Mouse (Mus musculus) ES-Bruce4 (cell line): ENCODE data around the gene Dgcr8. TPM values are rescaled to one million over a fixed set of nuclear protein-coding genes. Genes with fewer than 3 reads are reported as not detected.

Experiments used
- H3K27ac ChIP-seq: 2 replicates; pipeline ENCODE4 v1.5.1; 2012; ENCODE audit warnings: low read length, inconsistent platforms; ENCODE audit not compliant: insufficient read depth
- H3K27me3 ChIP-seq: 2 replicates; pipeline ENCODE4 v1.6.1; 2012; ENCODE audit warnings: mild to moderate bottlenecking, low read length, inconsistent platforms; ENCODE audit not compliant: control insufficient read depth, poor library complexity, insufficient read depth, severe bottlenecking
- H3K36me3 ChIP-seq: 2 replicates; pipeline ENCODE4 v1.6.1; 2012; ENCODE audit warnings: inconsistent platforms, mild to moderate bottlenecking, low read length, moderate library complexity; ENCODE audit not compliant: control insufficient read depth, poor library complexity, insufficient read depth, severe bottlenecking
- H3K4me1 ChIP-seq: one replicate; pipeline ENCODE4 v1.8.1; 2011; ENCODE audit warnings: low read length; ENCODE audit not compliant: control insufficient read depth, insufficient read depth
- H3K4me3 ChIP-seq: 2 replicates; pipeline ENCODE4 v1.5.1; 2011; ENCODE audit warnings: low read depth, mild to moderate bottlenecking, low read length
- H3K9ac ChIP-seq: 2 replicates; pipeline ENCODE4 v1.6.1; 2012; ENCODE audit warnings: low read depth, mild to moderate bottlenecking, inconsistent platforms; ENCODE audit not compliant: poor library complexity, severe bottlenecking
- H3K9me3 ChIP-seq: replicated peaks from 2 replicates; pipeline ENCODE4 v1.6.1; 2012; ENCODE audit warnings: mild to moderate bottlenecking, low read length, inconsistent platforms; ENCODE audit not compliant: control insufficient read depth, poor library complexity, insufficient read depth, severe bottlenecking
- CTCF ChIP-seq: IDR thresholded peaks from one replicate; pipeline ENCODE4 v1.8.1; 2011; ENCODE audit warnings: low read depth, low read length
- EP300 ChIP-seq: IDR thresholded peaks from 2 replicates; pipeline ENCODE4 v1.6.1; 2011; ENCODE audit warnings: low read depth, low read length; ENCODE audit not compliant: insufficient read depth
- POLR2A ChIP-seq: IDR thresholded peaks from one replicate; pipeline ENCODE4 v1.8.1; 2011; ENCODE audit warnings: low read length; ENCODE audit not compliant: insufficient read depth
- polyA plus RNA-seq: library from polyadenylated mRNA; stranded (reverse); fragments of >200 nt; gene quantifications from 2 replicates; pipeline ENCODE4 v1.2.4, GENCODE M21; 2011; ENCODE audit warnings: low read depth; ENCODE audit not compliant: missing spikeins, insufficient read depth, insufficient read length

Dgcr8 gene
- polyA plus RNA-seq, 1 experiment = 82.7 TPM

GRCm38 (mm10) chr16:18220001-18220400 is 69.0 kb downstream of the Dgcr8 start:
- H3K9ac ChIP-seq = no peak overlapping the region
- H3K9me3 ChIP-seq = no peaks in the 10 kb centered on the region
- H3K36me3 ChIP-seq = no peaks in the 10 kb centered on the region
- H3K27me3 ChIP-seq = no peaks in the 10 kb centered on the region
- no peaks in the 10 kb centered on the region for H3K4me1 ChIP-seq
- no peak overlapping the region for H3K27ac ChIP-seq
- no peak overlapping the region for H3K4me3 ChIP-seq
- TF ChIP-seq CTCF (no peak), POLR2A (no peak), EP300 (no peak)

GRCm38 (mm10) chr16:18218580-18218996 is 70.5 kb downstream of the Dgcr8 start:
- Histone ChIP-seq H3K9ac (no peak overlapping the region), H3K27ac (no peak overlapping the region), H3K4me1 (no peaks in the 10 kb centered on the region), H3K4me3 (no peak overlapping the region), H3K27me3 (no peaks in the 10 kb centered on the region), H3K9me3 (no peaks in the 10 kb centered on the region), H3K36me3 (no peaks in the 10 kb centered on the region)
- TF ChIP-seq CTCF = no peak
- TF ChIP-seq EP300 = no peak
- TF ChIP-seq POLR2A = no peak

DNA sequence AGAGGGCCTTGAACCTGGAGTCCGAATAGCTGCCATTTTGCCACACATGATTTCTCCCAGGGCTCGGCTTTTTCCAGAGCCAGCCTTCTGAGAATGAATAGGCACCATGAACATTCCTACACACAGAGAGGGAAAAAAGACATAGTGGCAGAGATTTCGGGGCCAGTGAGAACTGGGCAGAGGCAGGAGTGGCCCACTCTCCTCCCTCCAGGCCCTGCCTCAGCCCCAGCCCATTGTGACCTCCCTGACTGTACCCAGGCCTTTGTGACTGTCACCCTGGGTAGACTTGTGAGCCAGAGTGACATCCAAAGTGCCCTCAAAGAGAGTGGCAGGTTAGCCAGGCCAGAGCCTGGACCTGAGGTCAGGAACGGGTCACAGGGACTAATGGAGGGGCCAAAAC is 71.5 kb downstream of the Dgcr8 start, which contains the start of gene Ccdc188:
Gene Ccdc188, plus strand, starts transcription at position 301 of the 400 bp plus-strand sequence.
- H3K4me1 ChIP-seq = no peaks in the 10 kb centered on the region
- H3K9ac ChIP-seq = no peak within 1 kb of the TSS
- no peak within 1 kb of the TSS for H3K4me3 ChIP-seq
- H3K27me3 ChIP-seq = no peaks in the 10 kb centered on the region
- H3K9me3 ChIP-seq = no peaks in the 10 kb centered on the region
- no peak within 1 kb of the TSS for H3K27ac ChIP-seq
- TF ChIP-seq EP300 (no peak), CTCF (no peak), POLR2A (no peak)
- H3K36me3 ChIP-seq = no peaks in the 10 kb centered on the region

DNA sequence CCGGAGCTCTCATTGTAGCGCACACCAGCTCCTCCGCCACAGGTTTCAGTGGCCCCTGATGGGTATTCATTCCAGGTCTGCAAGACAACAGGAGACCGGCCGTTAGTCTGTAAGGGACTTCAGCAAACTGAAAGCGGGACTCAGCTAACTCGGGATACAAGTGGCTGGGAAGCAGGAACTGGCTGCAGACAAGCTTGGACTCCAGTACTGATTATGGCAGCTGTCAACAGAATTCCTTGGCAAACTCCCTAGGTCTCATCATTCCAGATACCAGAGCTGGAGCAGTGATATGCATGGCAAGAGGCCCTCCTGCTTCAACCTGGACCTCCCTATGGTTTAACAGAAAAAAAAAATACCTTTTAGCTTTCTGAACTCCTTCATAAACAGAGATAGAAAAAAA is 74.2 kb downstream of the Dgcr8 start:
- no peak overlapping the region for H3K27ac ChIP-seq

DNA sequence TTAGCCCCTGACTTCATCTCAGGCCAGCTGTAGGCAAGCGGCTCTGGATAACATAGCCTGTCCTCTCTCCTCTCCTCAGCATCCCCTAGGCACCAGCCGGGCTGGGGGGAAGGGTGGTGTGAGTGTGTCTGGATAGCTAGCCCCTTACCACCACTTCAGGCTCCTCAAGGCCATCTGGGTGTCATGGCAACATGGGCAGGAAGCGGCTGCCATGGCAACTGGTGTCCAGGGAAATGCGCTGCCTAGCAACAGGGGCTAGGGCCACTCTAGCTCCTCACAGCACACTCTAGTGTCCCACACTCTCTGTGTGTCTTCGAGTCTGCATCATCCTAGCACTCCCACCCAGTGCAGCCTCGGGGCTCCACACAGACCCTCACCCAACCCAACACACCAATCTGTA is 75.4 kb downstream of the Dgcr8 start:
- Histone ChIP-seq H3K27me3 (no peaks in the 10 kb centered on the region), H3K4me1 (no peaks in the 10 kb centered on the region), H3K36me3 (no peaks in the 10 kb centered on the region), H3K9me3 (no peaks in the 10 kb centered on the region), H3K9ac (no peak overlapping the region), H3K4me3 (no peak overlapping the region), H3K27ac (no peak overlapping the region)
- TF ChIP-seq CTCF (no peak), POLR2A (no peak), EP300 (no peak)

More for the DNA sequence above, 74.2 kb downstream of the Dgcr8 start:
- Histone ChIP-seq H3K4me1 (no peaks in the 10 kb centered on the region), H3K9me3 (no peaks in the 10 kb centered on the region), H3K9ac (no peak overlapping the region), H3K27me3 (no peaks in the 10 kb centered on the region), H3K36me3 (no peaks in the 10 kb centered on the region), H3K4me3 (no peak overlapping the region)
- no peak for TF ChIP-seq POLR2A
- TF ChIP-seq CTCF = no peak
- no peak for TF ChIP-seq EP300

GRCm38 (mm10) chr16:18211417-18212171 is 77.5 kb downstream of the Dgcr8 start:
- TF ChIP-seq EP300 = no peak
- peak; percentile 98 for TF ChIP-seq CTCF
- no peak for TF ChIP-seq POLR2A
- Histone ChIP-seq H3K4me3 (no peak overlapping the region), H3K27me3 (no peaks in the 10 kb centered on the region), H3K36me3 (no peaks in the 10 kb centered on the region), H3K27ac (no peak overlapping the region), H3K9me3 (no peaks in the 10 kb centered on the region), H3K9ac (no peak overlapping the region), H3K4me1 (no peaks in the 10 kb centered on the region)
